Mouse (Mus musculus) heart, adult 2 months (tissue): ENCODE measurements around the gene Olfr429. TPM values are rescaled to one million over a fixed set of nuclear protein-coding genes. Genes with fewer than 3 reads are reported as not detected.

Experiments
- DNase-seq, 2 experiments: peaks; one replicate each; pipeline ENCODE4 v3.0.0; 2021
- H3K27ac ChIP-seq: fragments of 200-600 bp; 2 replicates; pipeline ENCODE4 v1.8.1; 2022
- H3K27me3 ChIP-seq: fragments of 200-500 bp; 2 replicates; pipeline ENCODE4 v1.6.1; 2012; ENCODE audit warnings: mild to moderate bottlenecking, low read length, inconsistent platforms, mixed read lengths; ENCODE audit not compliant: control insufficient read depth, insufficient read depth
- H3K36me3 ChIP-seq: fragments of 200-500 bp; 2 replicates; pipeline ENCODE4 v1.6.1; 2012; ENCODE audit warnings: low read length, inconsistent platforms; ENCODE audit not compliant: control insufficient read depth, insufficient read depth
- H3K4me1 ChIP-seq: fragments of 200-500 bp; 2 replicates; pipeline ENCODE4 v1.6.1; 2011; ENCODE audit warnings: low read length; ENCODE audit not compliant: control insufficient read depth, insufficient read depth
- H3K4me3 ChIP-seq: fragments of 200-600 bp; 2 replicates; pipeline ENCODE4 v1.8.1; 2022
- H3K79me2 ChIP-seq: fragments of 200-500 bp; replicated peaks from 2 replicates; pipeline ENCODE4 v1.6.1; 2012; ENCODE audit warnings: mild to moderate bottlenecking, inconsistent platforms, low read length, moderate library complexity, mixed read lengths; ENCODE audit not compliant: control insufficient read depth, insufficient read depth
- H3K9ac ChIP-seq: fragments of 200-500 bp; 2 replicates; pipeline ENCODE4 v1.6.1; 2012; ENCODE audit warnings: low read depth, mild to moderate bottlenecking, control low read depth, inconsistent platforms, low read length, mixed read lengths
- CTCF ChIP-seq: fragments of 200-600 bp; IDR thresholded peaks from 2 replicates; pipeline ENCODE4 v1.8.1; 2022; ENCODE audit warnings: antibody characterized with exemption, mild to moderate bottlenecking, moderate library complexity
- EP300 ChIP-seq: fragments of 200-500 bp; IDR thresholded peaks from 2 replicates; pipeline ENCODE4 v1.6.1; 2011; ENCODE audit warnings: low read depth, low read length, control low read depth; ENCODE audit not compliant: insufficient read depth
- POLR2A ChIP-seq: fragments of 200-500 bp; IDR thresholded peaks from 2 replicates; pipeline ENCODE4 v1.6.1; 2011; ENCODE audit warnings: mild to moderate bottlenecking, low read depth, low read length, control low read depth; ENCODE audit not compliant: insufficient read depth
- WGBS: fragments of 180-500 bp; shearing (Covaris S2); methylation state at CpG from one replicate; pipeline ENCODE4 v1.1.7; 2018; 5-methylcytosine and 5-hydroxymethylcytosine counted together
- intact Hi-C: fragments of 180-260 bp; cut with DNase I; formaldehyde crosslinking; loops from one replicate; pipeline ENCODE4 v1.15.1; 2025
- polyA plus RNA-seq: library from polyadenylated mRNA; depleted of rRNA; stranded (reverse); fragments of >200 nt; gene quantifications from 2 replicates; pipeline ENCODE4 v1.2.3, GENCODE M21; 2012; rRNA removed
- total RNA-seq, 2 experiments: library from RNA; stranded (reverse); gene quantifications; 2 replicates each; pipeline ENCODE4 v1.2.3; 2021

Gene Olfr429
- total and polyA plus RNA-seq, 3 experiments, result not detected

DNA sequence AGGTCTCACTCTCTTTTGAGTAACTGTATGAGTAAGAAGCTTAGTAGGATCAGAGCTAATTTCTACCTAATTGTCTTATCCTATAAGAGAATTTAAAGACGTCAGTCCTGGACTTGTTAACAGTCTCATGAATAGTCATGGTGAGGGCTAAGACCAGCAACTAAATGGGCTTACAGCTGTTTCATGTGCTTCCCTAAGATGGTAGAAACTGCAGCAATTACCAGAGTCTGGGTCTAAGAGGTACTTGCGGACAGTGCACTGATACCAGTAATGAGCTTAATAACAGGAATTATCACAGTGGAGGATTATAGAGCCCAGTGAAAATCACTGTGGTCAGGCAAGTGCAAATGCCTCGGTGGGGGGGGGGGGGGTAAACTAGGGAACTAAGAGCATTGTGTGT lies 47.9 kb downstream of the Olfr429 start:
- H3K27me3 ChIP-seq, result no peaks in the 10 kb centered on the region
- no peaks in the 10 kb centered on the region for H3K36me3 ChIP-seq
- H3K9ac ChIP-seq, result no peak overlapping the region
- intact Hi-C loops, result no loop called here
- no peaks in the 10 kb centered on the region for H3K4me1 ChIP-seq
- H3K79me2 ChIP-seq, result no peaks in the 10 kb centered on the region
- no peak for DNase-seq
- 83% methylated on average over 3 of the region's 3 CpGs for WGBS
- H3K27ac ChIP-seq, result no peak overlapping the region
- no peak overlapping the region for H3K4me3 ChIP-seq
- no peak for TF ChIP-seq POLR2A
- TF ChIP-seq CTCF, result no peak
- TF ChIP-seq EP300, result no peak

Other genes with a start within 250 kb of the Olfr429 start
- 1 to 10 TPM; 2.6 to 3.0 TPM for gene Ifi211, start 171.3 kb upstream of the Olfr429 start, total RNA-seq
- 0.85 and 1.3 TPM in 2 replicates for gene Ifi211, start 171.3 kb upstream of the Olfr429 start, polyA plus RNA-seq
- gene Mndal, start 141.8 kb upstream of the Olfr429 start, total RNA-seq, result 10 to 100 TPM; 12.7 to 12.8 TPM
- gene Mndal, start 141.8 kb upstream of the Olfr429 start, polyA plus RNA-seq, result 6.6 and 6.8 TPM in 2 replicates
- 10 to 100 TPM in 1 of 2 experiments, 1 to 10 TPM in 1; 9.6 to 14.0 TPM for gene Ifi203, start 141.7 kb upstream of the Olfr429 start, total RNA-seq
- gene Ifi203, start 141.7 kb upstream of the Olfr429 start, polyA plus RNA-seq, result 10.7 and 21.8 TPM in 2 replicates
- not detected for gene Ifi202b, start 101.6 kb upstream of the Olfr429 start, total RNA-seq
- gene Ifi202b, start 101.6 kb upstream of the Olfr429 start, polyA plus RNA-seq, result 0.38 TPM in 1 of 2 replicates, not detected in the other
- 10 to 100 TPM; 15.8 to 18.2 TPM for gene Ifi205, start 52.5 kb upstream of the Olfr429 start, total RNA-seq
- gene Ifi205, start 52.5 kb upstream of the Olfr429 start, polyA plus RNA-seq, result 1.8 and 2.5 TPM in 2 replicates
- not detected for gene Olfr433, start 43.6 kb upstream of the Olfr429 start, total RNA-seq
- 0.12 TPM in 1 of 2 replicates, not detected in the other for gene Olfr433, start 43.6 kb upstream of the Olfr429 start, polyA plus RNA-seq
- gene Olfr432, start 35.1 kb upstream of the Olfr429 start, total RNA-seq, result not detected
- gene Olfr432, start 35.1 kb upstream of the Olfr429 start, polyA plus RNA-seq, result not detected in 2 replicates
- not detected for gene Olfr430, start 17.7 kb upstream of the Olfr429 start, total RNA-seq
- not detected in 2 replicates for gene Olfr430, start 17.7 kb upstream of the Olfr429 start, polyA plus RNA-seq
- gene Olfr427, start 12.6 kb downstream of the Olfr429 start, total RNA-seq, result not detected
- gene Olfr427, start 12.6 kb downstream of the Olfr429 start, polyA plus RNA-seq, result not detected in 2 replicates
- not detected for gene Olfr231, start 36.8 kb downstream of the Olfr429 start, total RNA-seq
- gene Olfr231, start 36.8 kb downstream of the Olfr429 start, polyA plus RNA-seq, result not detected in 2 replicates
- not detected for gene Olfr424, start 47.2 kb downstream of the Olfr429 start, total RNA-seq
- not detected in 2 replicates for gene Olfr424, start 47.2 kb downstream of the Olfr429 start, polyA plus RNA-seq
- not detected for gene Olfr420, start 71.3 kb downstream of the Olfr429 start, total RNA-seq
- not detected in 2 replicates for gene Olfr420, start 71.3 kb downstream of the Olfr429 start, polyA plus RNA-seq
- gene Spta1, start 88.4 kb downstream of the Olfr429 start, total RNA-seq, result 10 to 100 TPM in 1 of 2 experiments, 1 to 10 TPM in 1; 7.6 to 12.1 TPM
- 2.2 and 2.3 TPM in 2 replicates for gene Spta1, start 88.4 kb downstream of the Olfr429 start, polyA plus RNA-seq
- gene Olfr419, start 167.7 kb downstream of the Olfr429 start, total RNA-seq, result not detected
- gene Olfr419, start 167.7 kb downstream of the Olfr429 start, polyA plus RNA-seq, result not detected in 2 replicates
- not detected for gene Mptx1, start 246.2 kb downstream of the Olfr429 start, total RNA-seq
- gene Mptx1, start 246.2 kb downstream of the Olfr429 start, polyA plus RNA-seq, result not detected in 2 replicates